Mouse (Mus musculus): Measurements from ENCODE around the gene Plin3.

GRCm38 (mm10) chr17:56275842-56276480 is 16.7 kb downstream of the Plin3 start:
- TF ChIP-seq CTCF (IDR thresholded peaks at IDR 0.05; ENCODE audit: control insufficient read depth, insufficient read depth, insufficient replicate concordance, low read depth, low read length), result no peak
- TF ChIP-seq POLR2A (IDR thresholded peaks at IDR 0.05; ENCODE audit: control insufficient read depth, low read depth, low read length), result no peak

Measured in testis, adult 2 months (tissue).